Mouse (Mus musculus) forebrain, embryonic 12.5 days (tissue): ENCODE measurements around the gene Unc45b. TPM values are rescaled to one million over a fixed set of nuclear protein-coding genes. Genes with fewer than 3 reads are reported as not detected.

Source experiments
- ATAC-seq: fragments of 200-750 bp; cut with Nextera tagmentation; 2 replicates; pipeline ENCODE4 v1.8.0; 2017; ENCODE audit warnings: moderate TSS enrichment; ENCODE audit not compliant: low FRiP score
- H3K27ac ChIP-seq: fragments of 300-500 bp; sonication (generic); 2 replicates; pipeline ENCODE4 v1.5.1; 2016; ENCODE audit warnings: mild to moderate bottlenecking
- H3K27me3 ChIP-seq: fragments of 300-500 bp; sonication (generic); 2 replicates; pipeline ENCODE4 v1.6.1; 2016; ENCODE audit warnings: mild to moderate bottlenecking
- H3K36me3 ChIP-seq: fragments of 300-500 bp; sonication (generic); replicated peaks from 2 replicates; pipeline ENCODE4 v1.6.1; 2016; ENCODE audit warnings: mild to moderate bottlenecking
- H3K4me1 ChIP-seq: fragments of 300-500 bp; sonication (generic); 2 replicates; pipeline ENCODE4 v1.6.1; 2016
- H3K4me2 ChIP-seq: fragments of 300-500 bp; sonication (generic); 2 replicates; pipeline ENCODE4 v1.6.1; 2016; ENCODE audit warnings: mild to moderate bottlenecking, moderate library complexity
- H3K4me3 ChIP-seq: fragments of 300-500 bp; sonication (generic); replicated peaks from 2 replicates; pipeline ENCODE4 v1.5.1; 2016; ENCODE audit warnings: mild to moderate bottlenecking
- H3K9ac ChIP-seq: fragments of 300-500 bp; sonication (generic); 2 replicates; pipeline ENCODE4 v1.6.1; 2016; ENCODE audit warnings: mild to moderate bottlenecking
- H3K9me3 ChIP-seq: fragments of 300-500 bp; sonication (generic); 2 replicates; pipeline ENCODE4 v1.6.1; 2016
- WGBS: fragments of 180-500 bp; shearing (Covaris S2); methylation state at CpG from one replicate; pipeline ENCODE4 v1.1.7; 2016; 5-methylcytosine and 5-hydroxymethylcytosine counted together
- polyA plus RNA-seq: library from polyadenylated mRNA; unstranded; fragments of >200 nt; fragmentation: Nextera tagmentation; extraction: Ambion mirVana; gene quantifications from 2 replicates; pipeline ENCODE4 v1.2.1, GENCODE M21; 2016

Unc45b gene
- polyA plus RNA-seq = 1.0 and 1.3 TPM in 2 replicates

DNA sequence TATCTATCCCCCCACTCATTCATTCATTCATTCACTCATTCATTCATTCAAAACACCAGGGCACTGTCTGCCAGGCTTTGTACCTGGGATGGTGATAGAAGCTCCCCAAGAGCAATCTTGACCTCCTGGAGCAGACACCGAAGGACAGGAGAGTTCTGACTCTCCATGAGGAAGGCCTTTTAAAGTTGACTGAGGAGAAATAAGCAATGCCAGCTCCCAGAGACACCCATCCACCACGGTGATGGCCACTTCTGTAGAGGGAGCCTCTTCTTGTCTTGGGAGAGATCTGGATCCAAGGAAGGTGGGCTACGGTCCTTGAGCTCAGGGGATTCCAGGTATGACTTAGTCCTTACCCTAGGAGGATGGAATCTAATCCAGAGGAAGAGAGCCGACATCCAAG, at the start of gene Unc45b:
Gene Unc45b (plus strand): TSS at position 301 of the 400 bp plus-strand sequence.
- no peak within 1 kb of the TSS for H3K4me3 ChIP-seq
- peaks cover 11% of the 10 kb centered on the region for H3K36me3 ChIP-seq
- H3K27me3 ChIP-seq = 0 out of 2 replicates have a peak, but pooled peaks cover 9% of the 10 kb centered on the region
- WGBS = 89% methylated on average over 4 of the region's 4 CpGs
- no peaks in the 10 kb centered on the region for H3K9me3 ChIP-seq
- no peak for ATAC-seq
- H3K27ac ChIP-seq = no peak within 1 kb of the TSS
- no peak within 1 kb of the TSS for H3K4me2 ChIP-seq
- no peak within 1 kb of the TSS for H3K9ac ChIP-seq
- peaks cover 11% of the 10 kb centered on the region for H3K4me1 ChIP-seq

DNA sequence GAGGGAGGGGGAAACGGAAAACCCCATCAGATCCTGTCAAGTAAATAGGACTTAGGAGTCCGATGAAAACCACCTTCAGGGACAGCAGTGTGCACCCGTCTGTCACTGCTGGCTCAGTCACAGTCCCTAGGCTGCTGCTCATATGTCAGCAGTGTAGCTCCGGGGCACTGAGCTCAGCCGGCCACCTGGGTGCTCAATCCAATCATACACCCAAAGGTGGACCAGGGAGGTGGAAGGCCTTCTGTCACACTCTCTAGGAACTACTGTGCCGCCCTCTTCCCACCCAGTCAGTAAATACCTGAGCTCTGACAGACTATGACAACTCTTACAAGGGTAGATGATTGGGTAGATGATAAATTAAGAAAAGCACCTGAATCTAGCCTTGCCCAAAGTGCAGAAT, 49.6 kb upstream of the Unc45b start:
- WGBS = 93% methylated on average over 6 of the region's 6 CpGs

GRCm38 (mm10) chr11:82861558-82861957, 48.8 kb upstream of the Unc45b start:
- Histone ChIP-seq H3K36me3 (no peaks in the 10 kb centered on the region), H3K9ac (no peak overlapping the region), H3K4me2 (no peak overlapping the region), H3K27me3 (no peaks in the 10 kb centered on the region), H3K9me3 (no peaks in the 10 kb centered on the region), H3K4me1 (peaks cover 30% of the 10 kb centered on the region), H3K4me3 (no peak overlapping the region), H3K27ac (peak overlapping the region; percentile 1; the same call in 1 of the 2 replicates)
- ATAC-seq = no peak
- WGBS = 66% methylated on average over 8 of the region's 8 CpGs

More for the DNA sequence above, 49.6 kb upstream of the Unc45b start:
- no peak for ATAC-seq
- H3K27me3 ChIP-seq = no peaks in the 10 kb centered on the region
- H3K36me3 ChIP-seq = no peaks in the 10 kb centered on the region
- H3K9me3 ChIP-seq = no peaks in the 10 kb centered on the region
- no peak overlapping the region for H3K4me2 ChIP-seq
- H3K4me3 ChIP-seq = no peak overlapping the region
- no peak overlapping the region for H3K9ac ChIP-seq
- H3K27ac ChIP-seq = no peak overlapping the region
- H3K4me1 ChIP-seq = peaks cover 33% of the 10 kb centered on the region

DNA sequence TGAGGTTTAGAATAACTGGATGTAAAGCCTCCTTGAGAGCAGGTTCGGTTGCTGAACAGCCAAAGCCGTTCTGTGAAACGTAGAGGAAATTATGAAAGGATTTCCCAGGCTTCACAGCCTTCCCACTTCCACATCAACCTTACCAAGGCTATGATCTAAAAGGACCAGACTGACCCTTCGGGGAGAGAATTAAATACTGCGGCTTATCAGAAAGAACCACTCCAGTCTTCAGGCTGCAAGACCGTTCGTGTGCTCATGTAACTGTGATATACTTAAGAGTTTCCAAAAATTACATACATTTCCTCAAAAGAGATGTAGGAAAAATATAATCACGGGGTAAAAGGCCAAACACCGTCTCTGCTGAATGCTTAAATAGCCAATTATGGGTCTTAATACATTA, 47.7 kb upstream of the Unc45b start:
- H3K4me1 ChIP-seq = peaks cover 34% of the 10 kb centered on the region
- H3K27me3 ChIP-seq = no peaks in the 10 kb centered on the region
- no peak overlapping the region for H3K9ac ChIP-seq
- 0 out of 2 replicates have a peak, but pooled peaks have one; percentile 3 for ATAC-seq
- H3K27ac ChIP-seq = peak overlapping the region; percentile 76
- WGBS = 30% methylated on average over 9 of the region's 9 CpGs
- H3K4me2 ChIP-seq = 0 out of 2 replicates have a peak overlapping the region, but pooled peaks have one; percentile 6
- H3K4me3 ChIP-seq = no peak overlapping the region
- H3K36me3 ChIP-seq = no peaks in the 10 kb centered on the region
- no peaks in the 10 kb centered on the region for H3K9me3 ChIP-seq

DNA sequence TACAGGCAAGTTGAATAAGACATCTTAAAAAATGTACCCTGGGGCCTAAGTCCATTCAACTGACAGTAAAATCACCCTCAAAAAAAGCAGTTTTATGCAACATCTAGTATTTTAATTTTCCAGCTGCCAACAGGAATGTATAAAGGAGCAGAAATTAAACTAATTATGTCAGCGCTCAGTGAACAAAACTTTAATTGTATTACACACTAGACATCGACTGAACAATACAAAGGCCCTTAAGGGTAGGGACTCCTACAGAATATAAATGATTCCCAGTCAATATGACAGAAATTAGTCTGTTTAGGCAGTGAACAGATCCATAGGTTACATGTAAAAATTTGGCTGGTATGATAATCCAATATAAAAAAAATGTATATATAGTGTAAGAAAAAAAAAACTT, 47.3 kb upstream of the Unc45b start:
- Histone ChIP-seq H3K4me2 (0 out of 2 replicates have a peak overlapping the region, but pooled peaks have one; percentile 6), H3K9me3 (no peaks in the 10 kb centered on the region), H3K9ac (no peak overlapping the region), H3K27me3 (no peaks in the 10 kb centered on the region), H3K27ac (peak overlapping the region; percentile 76), H3K4me1 (peaks cover 34% of the 10 kb centered on the region), H3K36me3 (no peaks in the 10 kb centered on the region), H3K4me3 (no peak overlapping the region)
- WGBS = 16% methylated on average over 2 of the region's 2 CpGs
- peak; percentile 36; the same call in 1 of the 2 replicates for ATAC-seq

- ATAC-seq = peak; percentile 83; the same call in 1 of the 2 replicates
- no peak overlapping the region for H3K4me2 ChIP-seq
- peaks cover 34% of the 10 kb centered on the region for H3K4me1 ChIP-seq
- peak overlapping the region; percentile 71 for H3K27ac ChIP-seq
- H3K36me3 ChIP-seq = no peaks in the 10 kb centered on the region
- WGBS = 12% methylated on average over 4 of the region's 4 CpGs
- H3K4me3 ChIP-seq = no peak overlapping the region
- no peaks in the 10 kb centered on the region for H3K9me3 ChIP-seq
- no peak overlapping the region for H3K9ac ChIP-seq
- no peaks in the 10 kb centered on the region for H3K27me3 ChIP-seq
Observed at GRCm38 (mm10) chr11:82863488-82863931, 46.8 kb upstream of the Unc45b start.

GRCm38 (mm10) chr11:82865957-82866356, 44.4 kb upstream of the Unc45b start:
- ATAC-seq = no peak
- WGBS = 90% methylated on average over 10 of the region's 10 CpGs
- Histone ChIP-seq H3K9ac (no peak overlapping the region), H3K4me3 (no peak overlapping the region), H3K4me2 (no peak overlapping the region), H3K4me1 (peaks cover 40% of the 10 kb centered on the region), H3K9me3 (no peaks in the 10 kb centered on the region), H3K27ac (no peak overlapping the region), H3K27me3 (no peaks in the 10 kb centered on the region), H3K36me3 (no peaks in the 10 kb centered on the region)

DNA sequence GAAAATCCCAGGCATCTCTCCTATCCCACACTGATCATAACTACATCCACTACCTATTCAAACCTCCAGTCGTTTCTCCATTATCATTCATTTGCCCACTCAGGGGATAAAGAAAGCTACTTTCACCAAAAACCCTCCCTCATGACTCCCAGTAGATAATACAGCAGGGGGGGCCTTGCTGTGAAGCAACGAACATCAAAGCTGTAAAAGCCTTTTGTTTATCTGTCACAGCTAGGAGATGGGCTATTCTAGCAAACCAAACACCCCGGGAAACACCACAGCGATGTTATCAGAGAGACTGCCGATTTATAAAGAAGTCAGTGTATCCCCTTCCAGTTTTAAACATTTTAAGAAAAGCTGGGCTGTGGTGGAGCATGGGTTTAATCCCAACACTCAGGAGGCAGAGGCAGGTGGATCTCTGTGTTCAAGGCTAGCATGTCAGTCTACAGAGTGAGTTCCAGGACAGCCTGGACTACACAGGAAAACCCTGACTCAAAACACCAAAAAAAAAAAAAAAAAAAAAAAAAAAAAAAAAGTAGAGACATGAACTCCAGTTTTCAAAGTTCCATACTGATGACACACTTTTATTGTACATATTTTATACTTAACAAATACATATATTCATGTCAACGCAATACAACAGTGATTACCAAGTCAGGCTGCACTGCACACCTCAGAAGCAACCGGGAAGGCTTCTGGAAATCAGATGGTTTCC, 43.3 kb upstream of the Unc45b start:
- WGBS = 28% methylated on average over 7 of the region's 7 CpGs
- Histone ChIP-seq H3K4me2 (no peak overlapping the region), H3K4me1 (peaks cover 33% of the 10 kb centered on the region), H3K9ac (no peak overlapping the region), H3K4me3 (no peak overlapping the region), H3K36me3 (no peaks in the 10 kb centered on the region), H3K27ac (0 out of 2 replicates have a peak overlapping the region, but pooled peaks have one; percentile 2), H3K27me3 (no peaks in the 10 kb centered on the region), H3K9me3 (no peaks in the 10 kb centered on the region)
- no peak for ATAC-seq

DNA sequence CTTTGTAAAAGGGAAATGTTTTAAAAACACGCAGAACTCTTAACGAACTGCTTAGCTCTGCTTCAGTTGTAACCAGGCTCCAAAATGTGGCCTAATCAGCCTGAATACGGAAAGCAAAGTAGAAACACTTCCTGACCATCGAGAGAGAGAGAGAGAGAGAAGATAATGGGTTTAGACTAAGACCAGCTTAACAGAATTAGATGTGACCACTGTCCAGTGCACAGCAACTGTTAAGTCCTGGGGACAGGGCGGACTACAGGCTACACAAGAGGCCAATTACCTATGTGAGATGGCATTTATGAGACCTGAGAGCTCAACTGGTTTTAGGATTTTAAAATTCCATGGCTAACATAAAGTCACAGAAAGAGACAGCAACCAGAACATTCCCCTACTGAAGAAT, 42.4 kb upstream of the Unc45b start:
- H3K27ac ChIP-seq = no peak overlapping the region
- H3K4me2 ChIP-seq = no peak overlapping the region
- H3K36me3 ChIP-seq = no peaks in the 10 kb centered on the region
- no peak overlapping the region for H3K9ac ChIP-seq
- H3K9me3 ChIP-seq = no peaks in the 10 kb centered on the region
- 62% methylated on average over 5 of the region's 5 CpGs for WGBS
- H3K4me1 ChIP-seq = peaks cover 23% of the 10 kb centered on the region
- no peak for ATAC-seq
- H3K4me3 ChIP-seq = no peak overlapping the region
- H3K27me3 ChIP-seq = no peaks in the 10 kb centered on the region

- H3K27ac ChIP-seq = no peak overlapping the region
- H3K36me3 ChIP-seq = no peaks in the 10 kb centered on the region
- H3K4me3 ChIP-seq = peak overlapping the region; percentile 87
- H3K4me1 ChIP-seq = peaks cover 13% of the 10 kb centered on the region; the same call in 1 of the 2 replicates
- WGBS = 80% methylated on average over 9 of the region's 9 CpGs
- no peak overlapping the region for H3K9ac ChIP-seq
- H3K4me2 ChIP-seq = peak overlapping the region; percentile 80
- no peak for ATAC-seq
- no peaks in the 10 kb centered on the region for H3K27me3 ChIP-seq
- no peaks in the 10 kb centered on the region for H3K9me3 ChIP-seq
Observed at GRCm38 (mm10) chr11:82869506-82870172, 40.7 kb upstream of the Unc45b start.

DNA sequence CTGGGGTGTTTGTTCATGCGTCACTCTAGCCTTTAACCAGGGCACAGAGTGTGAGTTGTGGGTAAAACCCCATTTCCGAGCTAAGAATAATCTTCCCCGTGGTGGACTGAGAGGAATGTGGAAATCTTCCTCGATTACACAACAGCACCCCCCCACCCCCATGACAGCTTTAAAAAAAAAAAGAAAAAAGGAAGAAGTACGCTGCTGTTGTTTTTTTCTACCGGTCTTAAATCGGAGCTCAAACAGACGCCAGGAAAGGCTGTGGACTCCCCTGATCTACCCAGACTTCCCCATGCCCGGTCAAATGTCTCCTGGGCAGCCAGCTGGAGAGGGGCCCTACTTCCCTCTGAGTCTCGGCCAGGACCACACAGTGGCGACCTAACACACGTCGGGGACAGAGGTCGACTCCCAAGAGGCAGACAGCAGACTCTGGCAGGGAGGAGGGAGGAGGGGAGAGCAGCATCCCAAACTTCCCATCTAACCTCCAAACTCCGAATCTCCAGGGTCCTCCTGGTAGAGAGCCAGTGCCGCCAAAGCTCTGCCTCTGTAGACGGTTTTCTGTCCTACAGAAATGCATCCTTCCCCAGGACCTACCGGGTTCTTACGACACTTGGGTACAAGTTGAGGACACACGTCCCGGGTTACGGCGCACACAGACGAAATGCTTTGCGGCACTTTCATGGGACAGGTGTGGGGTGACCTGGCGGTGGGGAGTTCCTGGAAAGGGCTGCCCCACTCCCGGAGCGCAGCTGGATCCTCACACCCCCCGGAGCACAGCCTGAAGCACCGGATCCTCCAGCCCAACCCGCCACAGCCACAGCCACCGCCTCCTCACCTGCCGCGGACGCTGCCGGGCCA, 39.9 kb upstream of the Unc45b start:
- peak; percentile 30; the same call in 1 of the 2 replicates for ATAC-seq
- Histone ChIP-seq H3K27ac (0 out of 2 replicates have a peak overlapping the region, but pooled peaks have one; percentile 46), H3K4me3 (peak overlapping the region; percentile 87), H3K9ac (peak overlapping the region; percentile 80), H3K4me1 (peaks cover 13% of the 10 kb centered on the region; the same call in 1 of the 2 replicates), H3K36me3 (no peaks in the 10 kb centered on the region), H3K27me3 (no peaks in the 10 kb centered on the region), H3K9me3 (no peaks in the 10 kb centered on the region), H3K4me2 (peak overlapping the region; percentile 80)
- 6% methylated on average over 35 of the region's 36 CpGs for WGBS
